Mouse (Mus musculus) liver, postnatal 0 days (tissue): ENCODE data around the gene Ccdc190. TPM values are rescaled to one million over a fixed set of nuclear protein-coding genes. Genes with fewer than 3 reads are reported as not detected.

Experiments used
- ATAC-seq: fragments of 200-750 bp; cut with Nextera tagmentation; 2 replicates; pipeline ENCODE4 v1.8.0; 2017; ENCODE audit warnings: mild to moderate bottlenecking, moderate library complexity
- DNase-seq: peaks from one replicate; pipeline ENCODE4 v3.0.0-alpha.2; 2016
- H3K27ac ChIP-seq: fragments of 300-500 bp; sonication (generic); 2 replicates; pipeline ENCODE4 v1.5.1; 2014; ENCODE audit warnings: antibody characterized with exemption, moderate library complexity, mild to moderate bottlenecking, low read depth
- H3K27me3 ChIP-seq: fragments of 300-500 bp; sonication (generic); 2 replicates; pipeline ENCODE4 v1.6.1; 2014; ENCODE audit warnings: low read length, control low read depth, mixed read lengths; ENCODE audit not compliant: insufficient read depth
- H3K36me3 ChIP-seq: fragments of 300-500 bp; sonication (generic); replicated peaks from 2 replicates; pipeline ENCODE4 v1.6.1; 2014; ENCODE audit warnings: mild to moderate bottlenecking, control low read depth, low read length, moderate library complexity, mixed read lengths; ENCODE audit not compliant: insufficient read depth
- H3K4me1 ChIP-seq: fragments of 300-500 bp; sonication (generic); 2 replicates; pipeline ENCODE4 v1.6.1; 2014; ENCODE audit warnings: antibody characterized with exemption, mild to moderate bottlenecking, control low read depth; ENCODE audit not compliant: insufficient read depth
- H3K4me2 ChIP-seq: fragments of 300-500 bp; sonication (generic); 2 replicates; pipeline ENCODE4 v1.6.1; 2014; ENCODE audit warnings: low read depth, mild to moderate bottlenecking, low read length, moderate library complexity, mixed read lengths
- H3K4me3 ChIP-seq: fragments of 300-500 bp; sonication (generic); 2 replicates; pipeline ENCODE4 v1.5.1; 2014; ENCODE audit warnings: low read depth, low read length
- H3K9ac ChIP-seq: fragments of 300-500 bp; sonication (generic); replicated peaks from 2 replicates; pipeline ENCODE4 v1.6.1; 2014; ENCODE audit warnings: mild to moderate bottlenecking, moderate library complexity
- H3K9me3 ChIP-seq: fragments of 300-500 bp; sonication (generic); 2 replicates; pipeline ENCODE4 v1.6.1; 2016; ENCODE audit warnings: mild to moderate bottlenecking, control low read depth, low read length, mixed read lengths
- CTCF ChIP-seq: sonication (generic); IDR thresholded peaks from 2 replicates; pipeline ENCODE4 v1.5.1; 2016; ENCODE audit warnings: antibody characterized with exemption, low read depth
- EP300 ChIP-seq: IDR thresholded peaks from 2 replicates; pipeline ENCODE4 v1.6.1; 2016; ENCODE audit warnings: antibody characterized with exemption, low read depth, mild to moderate bottlenecking
- WGBS: fragments of 180-500 bp; shearing (Covaris S2); extraction: QIAGEN DNeasy Blood & Tissue Kit; methylation state at CpG from one replicate; pipeline ENCODE4 v1.1.7; 2014; ENCODE audit not compliant: insufficient replicate concordance; 5-methylcytosine and 5-hydroxymethylcytosine counted together
- polyA plus RNA-seq: library from polyadenylated mRNA; unstranded; fragments of >200 nt; fragmentation: Nextera tagmentation; extraction: Ambion mirVana; gene quantifications from 2 replicates; pipeline ENCODE4 v1.2.1, GENCODE M21; 2015

The Ccdc190 gene
- polyA plus RNA-seq = not detected in 2 replicates

GRCm38 (mm10) chr1:169928454-169928971, at the start of gene Ccdc190:
Ccdc190 (plus strand) TSS chr1:169928648.
- Histone ChIP-seq H3K27me3 (no peaks in the 10 kb centered on the region), H3K36me3 (no peaks in the 10 kb centered on the region), H3K27ac (no peak within 1 kb of the TSS), H3K4me1 (no peaks in the 10 kb centered on the region), H3K9ac (no peak within 1 kb of the TSS), H3K4me2 (no peak within 1 kb of the TSS), H3K9me3 (no peaks in the 10 kb centered on the region), H3K4me3 (no peak within 1 kb of the TSS)
- DNase-seq = no peak
- WGBS = 29% methylated on average over 12 of the region's 12 CpGs
- TF ChIP-seq EP300 = no peak
- no peak for TF ChIP-seq CTCF
- ATAC-seq = no peak

GRCm38 (mm10) chr1:169879060-169879459, 49.4 kb upstream of the Ccdc190 start:
- Histone ChIP-seq H3K9me3 (no peaks in the 10 kb centered on the region), H3K9ac (no peak overlapping the region), H3K27me3 (no peaks in the 10 kb centered on the region), H3K36me3 (no peaks in the 10 kb centered on the region), H3K4me3 (no peak overlapping the region), H3K4me2 (no peak overlapping the region), H3K4me1 (no peaks in the 10 kb centered on the region), H3K27ac (no peak overlapping the region)
- TF ChIP-seq EP300 (no peak), CTCF (no peak)
- 76% methylated on average over 4 of the region's 4 CpGs for WGBS
- ATAC-seq = no peak
- no peak for DNase-seq

- H3K4me2 ChIP-seq = no peak overlapping the region
- no peaks in the 10 kb centered on the region for H3K9me3 ChIP-seq
- WGBS = 80% methylated on average over 5 of the region's 5 CpGs
- H3K27ac ChIP-seq = no peak overlapping the region
- no peaks in the 10 kb centered on the region for H3K27me3 ChIP-seq
- no peaks in the 10 kb centered on the region for H3K4me1 ChIP-seq
- H3K36me3 ChIP-seq = no peaks in the 10 kb centered on the region
- ATAC-seq = no peak
- no peak overlapping the region for H3K4me3 ChIP-seq
- H3K9ac ChIP-seq = no peak overlapping the region
- TF ChIP-seq EP300 (no peak), CTCF (no peak)
- no peak for DNase-seq
Observed at GRCm38 (mm10) chr1:169880181-169880580, 48.3 kb upstream of the Ccdc190 start.

- Histone ChIP-seq H3K36me3 (no peaks in the 10 kb centered on the region), H3K4me2 (no peak overlapping the region), H3K27ac (no peak overlapping the region), H3K27me3 (no peaks in the 10 kb centered on the region), H3K4me3 (no peak overlapping the region), H3K9me3 (no peaks in the 10 kb centered on the region), H3K9ac (no peak overlapping the region), H3K4me1 (no peaks in the 10 kb centered on the region)
- ATAC-seq = no peak
- no peak for DNase-seq
- TF ChIP-seq EP300 (no peak), CTCF (no peak)
- WGBS = 80% methylated on average over 5 of the region's 5 CpGs
Observed at GRCm38 (mm10) chr1:169883081-169883565, 45.3 kb upstream of the Ccdc190 start.

GRCm38 (mm10) chr1:169889250-169889649, 39.2 kb upstream of the Ccdc190 start:
- WGBS = 53% methylated on average over 2 of the region's 2 CpGs

GRCm38 (mm10) chr1:169893976-169894375, 34.5 kb upstream of the Ccdc190 start:
- Histone ChIP-seq H3K4me1 (no peaks in the 10 kb centered on the region), H3K27me3 (no peaks in the 10 kb centered on the region), H3K36me3 (no peaks in the 10 kb centered on the region), H3K4me2 (no peak overlapping the region), H3K9ac (no peak overlapping the region), H3K4me3 (no peak overlapping the region), H3K27ac (no peak overlapping the region), H3K9me3 (no peaks in the 10 kb centered on the region)
- TF ChIP-seq EP300 (no peak), CTCF (no peak)
- ATAC-seq = no peak
- 74% methylated on average over 2 of the region's 2 CpGs for WGBS
- no peak for DNase-seq

More at GRCm38 (mm10) chr1:169889250-169889649, 39.2 kb upstream of the Ccdc190 start:
- Histone ChIP-seq H3K36me3 (no peaks in the 10 kb centered on the region), H3K27me3 (no peaks in the 10 kb centered on the region), H3K4me2 (no peak overlapping the region), H3K4me3 (no peak overlapping the region), H3K9me3 (no peaks in the 10 kb centered on the region), H3K27ac (no peak overlapping the region), H3K9ac (no peak overlapping the region), H3K4me1 (no peaks in the 10 kb centered on the region)
- DNase-seq (no peak), ATAC-seq (no peak)
- TF ChIP-seq CTCF (no peak), EP300 (no peak)
